Comparison of ENCODE assay signal across 10 mouse cellular contexts in the genomic region with DNA sequence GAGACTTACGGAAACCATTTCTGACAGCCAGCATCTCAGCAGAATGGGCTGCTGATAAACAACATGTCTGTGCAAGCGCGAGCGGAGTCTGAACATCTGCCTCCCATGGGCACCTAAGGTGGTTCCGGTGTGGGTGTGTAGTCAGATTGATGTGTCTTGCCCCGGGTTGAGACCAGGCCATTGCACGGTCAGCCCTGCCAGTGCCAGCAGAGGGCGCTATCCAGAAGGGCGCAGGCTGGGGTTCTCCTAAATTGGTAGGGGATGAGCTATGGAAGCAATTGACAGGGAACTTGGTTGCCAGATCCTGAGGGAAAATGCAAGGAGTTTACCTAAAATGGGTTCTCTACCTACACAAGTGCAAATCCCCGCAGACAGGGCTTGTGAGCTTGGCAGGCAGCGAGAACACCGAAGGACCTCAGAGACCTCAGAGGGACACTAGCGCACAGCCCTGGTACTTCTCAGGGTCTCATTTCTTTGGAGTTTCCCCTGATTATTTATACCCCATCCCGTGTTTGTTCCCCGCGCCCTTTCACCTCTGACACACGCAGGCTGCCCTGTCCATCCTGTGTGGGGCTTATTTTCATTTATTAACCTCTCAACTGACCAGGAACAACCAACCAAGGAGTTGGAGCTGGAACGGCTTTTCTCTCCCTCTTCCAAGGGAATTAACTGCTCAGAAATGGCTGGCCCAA.
DNase-seq lines count a peak whose midpoint lies in the region; ATAC-seq and TF ChIP-seq lines count a peak whose summit lies in the region.
"Had no signal": no experiment of that assay in that cellular context is flagged by ENCODE, and none has a peak within 500 bp of the region (broad histone marks: within the 10 kb centered on the region; RNA-seq: fewer than 3 reads in every experiment).

No protein-coding gene starts in this region.

- TF ChIP-seq CTCF in midbrain, postnatal 0 days (IDR thresholded peaks at IDR 0.05), result peak; percentile 58

- 0 out of 2 replicates have a peak, but pooled peaks have one; percentile 28 for ATAC-seq in cerebellum, adult (ENCODE audit: insufficient number of reproducible peaks, low FRiP score, low TSS enrichment)
- ATAC-seq in midbrain, postnatal 0 days (ENCODE audit: low FRiP score), result no peak
- no peak for ATAC-seq in midbrain, embryonic 13.5 days
- no peak for ATAC-seq in limb, embryonic 11.5 days (ENCODE audit: insufficient number of reproducible peaks, low FRiP score, low TSS enrichment, low read depth)
- ATAC-seq in CD4-positive, CD25-positive, alpha-beta regulatory T cell, adult 4 months, result no peak
- ATAC-seq in forebrain, embryonic 11.5 days (replicated peaks; ENCODE audit: low FRiP score), result no peak

- no peaks in the 10 kb centered on the region for H3K36me3 ChIP-seq in midbrain, postnatal 0 days (ENCODE audit: insufficient read depth, low read length)
- H3K36me3 ChIP-seq in midbrain, embryonic 13.5 days, result no peaks in the 10 kb centered on the region
- H3K36me3 ChIP-seq in limb, embryonic 11.5 days (ENCODE audit: control insufficient read depth, insufficient read depth, low read length), result no peaks in the 10 kb centered on the region
- no peaks in the 10 kb centered on the region for H3K36me3 ChIP-seq in forebrain, embryonic 11.5 days (ENCODE audit: control insufficient read depth, insufficient read depth, low read length)
- H3K36me3 ChIP-seq: limb, embryonic 12.5 days had no signal

- no peak overlapping the region for H3K9ac ChIP-seq in midbrain, postnatal 0 days (replicated peaks; ENCODE audit: low read length, poor library complexity, severe bottlenecking)
- no peak overlapping the region for H3K9ac ChIP-seq in midbrain, embryonic 13.5 days (replicated peaks)
- H3K9ac ChIP-seq in limb, embryonic 11.5 days (ENCODE audit: low read length), result no peak overlapping the region
- no peak overlapping the region for H3K9ac ChIP-seq in forebrain, embryonic 11.5 days (ENCODE audit: low read length)
- H3K9ac ChIP-seq: limb, embryonic 12.5 days had no signal

- H3K27ac ChIP-seq in midbrain, postnatal 0 days (ENCODE audit: low read depth, low read length), result no peak overlapping the region
- no peak overlapping the region for H3K27ac ChIP-seq in midbrain, embryonic 13.5 days
- H3K27ac ChIP-seq in limb, embryonic 11.5 days (replicated peaks; ENCODE audit: low read depth, low read length), result no peak overlapping the region
- H3K27ac ChIP-seq in forebrain, embryonic 11.5 days (ENCODE audit: low read depth, low read length), result no peak overlapping the region
- H3K27ac ChIP-seq: limb, embryonic 12.5 days had no signal

- H3K27me3 ChIP-seq in midbrain, postnatal 0 days (ENCODE audit: insufficient read depth, low read length), result no peaks in the 10 kb centered on the region
- no peaks in the 10 kb centered on the region for H3K27me3 ChIP-seq in midbrain, embryonic 13.5 days
- H3K27me3 ChIP-seq in limb, embryonic 11.5 days (ENCODE audit: control insufficient read depth, insufficient read depth, low read length), result no peaks in the 10 kb centered on the region
- H3K27me3 ChIP-seq in forebrain, embryonic 11.5 days (ENCODE audit: control insufficient read depth, insufficient read depth, low read length), result no peaks in the 10 kb centered on the region
- H3K27me3 ChIP-seq: limb, embryonic 12.5 days had no signal

- H3K4me1 ChIP-seq in midbrain, postnatal 0 days (ENCODE audit: insufficient read depth, low read length), result no peaks in the 10 kb centered on the region
- peaks cover 11% of the 10 kb centered on the region for H3K4me1 ChIP-seq in midbrain, embryonic 13.5 days (replicated peaks)
- H3K4me1 ChIP-seq in limb, embryonic 11.5 days (ENCODE audit: control insufficient read depth, insufficient read depth, low read length), result peaks cover 5% of the 10 kb centered on the region; the same call in 1 of the 2 replicates
- no peaks in the 10 kb centered on the region for H3K4me1 ChIP-seq in forebrain, embryonic 11.5 days (replicated peaks; ENCODE audit: control insufficient read depth, insufficient read depth, low read length)

- H3K4me2 ChIP-seq in midbrain, postnatal 0 days (ENCODE audit: low read depth, low read length, poor library complexity, severe bottlenecking), result no peak overlapping the region
- no peak overlapping the region for H3K4me2 ChIP-seq in midbrain, embryonic 13.5 days (replicated peaks)
- H3K4me2 ChIP-seq in limb, embryonic 11.5 days (ENCODE audit: low read depth, severe bottlenecking), result no peak overlapping the region
- no peak overlapping the region for H3K4me2 ChIP-seq in forebrain, embryonic 11.5 days (ENCODE audit: low read depth, low read length, severe bottlenecking)
- H3K4me2 ChIP-seq: limb, embryonic 12.5 days had no signal

- H3K4me3 ChIP-seq in midbrain, postnatal 0 days (ENCODE audit: low read depth, low read length), result no peak overlapping the region
- H3K4me3 ChIP-seq in midbrain, embryonic 13.5 days (replicated peaks), result no peak overlapping the region
- H3K4me3 ChIP-seq in limb, embryonic 11.5 days (ENCODE audit: low read depth, low read length), result no peak overlapping the region
- no peak overlapping the region for H3K4me3 ChIP-seq in forebrain, embryonic 11.5 days (ENCODE audit: low read depth, low read length)
- H3K4me3 ChIP-seq: erythroblast, embryonic 14.5 days; limb, embryonic 12.5 days had no signal

- no peak for DNase-seq in cerebellum, adult 9-11 months
- DNase-seq in midbrain, postnatal 0 days (ENCODE audit: low spot score), result no peak
- peak; percentile 41 for DNase-seq in embryo, embryonic 10 days (ENCODE audit: low spot score)
- DNase-seq in limb, embryonic 11.5 days (ENCODE audit: low spot score), result peak; percentile 53
- DNase-seq in forebrain, embryonic 11.5 days (ENCODE audit: low spot score), result no peak

- WGBS in midbrain, postnatal 0 days, result 79% methylated on average over 18 of the region's 18 CpGs
- WGBS in midbrain, embryonic 13.5 days, result 83% methylated on average over 18 of the region's 18 CpGs
- WGBS in limb, embryonic 11.5 days, result 82% methylated on average over 18 of the region's 18 CpGs
- WGBS in forebrain, embryonic 11.5 days, result 79% methylated on average over 18 of the region's 18 CpGs

- no peaks in the 10 kb centered on the region for H3K9me3 ChIP-seq in midbrain, postnatal 0 days (ENCODE audit: low read length)
- H3K9me3 ChIP-seq in midbrain, embryonic 13.5 days, result no peaks in the 10 kb centered on the region
- H3K9me3 ChIP-seq in limb, embryonic 11.5 days (ENCODE audit: control insufficient read depth, low read length), result no peaks in the 10 kb centered on the region
- no peaks in the 10 kb centered on the region for H3K9me3 ChIP-seq in forebrain, embryonic 11.5 days (ENCODE audit: control insufficient read depth, low read length)
- H3K9me3 ChIP-seq: limb, embryonic 12.5 days had no signal

Comparison
In these comparisons a context has a peak if more than half of its experiments do, and no peak if none do; other contexts are left out.
1. DNase-seq: peak in embryo, embryonic 10 days (single experiment) and limb, embryonic 11.5 days (single experiment); none in cerebellum, adult 9-11 months (single experiment), midbrain, postnatal 0 days (single experiment) and forebrain, embryonic 11.5 days (single experiment).